Mouse (Mus musculus): ENCODE results near the gene Nos1ap.

Nos1ap gene

DNA sequence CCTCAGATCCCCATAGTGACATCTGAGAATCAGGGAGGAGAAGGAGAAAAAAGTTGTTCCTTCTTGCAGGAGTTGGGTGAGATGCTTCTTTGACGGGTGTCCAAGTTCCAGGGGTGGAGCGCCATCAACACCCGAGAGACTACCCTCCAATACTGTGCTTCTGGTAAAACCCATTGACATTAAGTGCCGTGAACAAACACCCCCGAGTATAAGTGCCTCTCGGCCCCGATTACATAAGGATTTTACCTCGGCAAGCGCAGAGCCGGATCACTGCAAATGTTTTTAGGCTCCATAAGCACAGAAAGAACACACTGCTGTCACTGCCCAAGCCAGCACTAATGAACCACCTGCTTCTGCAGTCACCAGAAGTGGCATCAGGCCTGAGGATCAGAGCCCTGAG is 266.7 kb downstream of the Nos1ap start:
- TF ChIP-seq GATA4 (IDR thresholded peaks at IDR 0.05; ENCODE audit: insufficient replicate concordance, low read length): no peak

DNA sequence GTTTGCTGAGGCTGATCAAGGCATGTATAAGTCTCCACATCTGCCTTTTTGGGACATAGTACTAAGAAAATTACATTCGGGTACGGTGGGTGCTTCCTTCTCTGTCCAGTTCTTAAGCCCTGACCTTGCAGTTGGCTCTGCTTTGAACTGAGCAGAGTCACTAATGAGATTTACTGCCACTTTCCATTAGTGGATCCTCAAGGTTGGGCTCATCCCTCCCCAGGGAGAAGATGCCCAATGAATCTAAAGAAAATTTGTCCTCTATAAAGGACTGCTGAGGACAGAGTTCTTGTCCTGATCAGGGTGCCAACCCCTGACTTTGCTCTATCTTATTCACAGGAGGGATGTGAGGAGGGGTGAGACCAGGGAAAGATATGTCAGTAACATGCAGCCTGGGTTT is 267.6 kb downstream of the Nos1ap start:
- no peak for TF ChIP-seq GATA4 (IDR thresholded peaks at IDR 0.05; ENCODE audit: insufficient replicate concordance, low read length)

DNA sequence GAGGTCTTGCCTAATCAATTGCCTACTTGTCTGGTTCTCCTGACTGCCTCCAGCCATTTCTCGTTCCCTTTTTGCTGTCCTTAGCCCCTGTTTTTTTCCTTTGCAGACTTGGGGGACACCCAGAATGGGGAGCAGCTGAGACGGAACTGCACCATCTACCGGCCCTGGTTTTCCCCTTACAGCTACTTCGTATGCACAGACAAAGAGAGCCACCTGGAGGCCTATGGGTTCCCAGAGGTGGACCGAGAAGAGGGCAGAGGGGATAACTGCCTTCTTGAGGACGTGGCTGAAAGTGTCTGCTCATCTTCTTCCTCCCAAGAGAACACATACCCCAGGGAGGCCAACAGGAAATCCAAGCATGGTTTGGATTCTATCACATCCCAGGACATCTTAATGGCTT is 278.2 kb downstream of the Nos1ap start:
- TF ChIP-seq GATA4 (IDR thresholded peaks at IDR 0.05; ENCODE audit: insufficient replicate concordance, low read length): no peak

DNA sequence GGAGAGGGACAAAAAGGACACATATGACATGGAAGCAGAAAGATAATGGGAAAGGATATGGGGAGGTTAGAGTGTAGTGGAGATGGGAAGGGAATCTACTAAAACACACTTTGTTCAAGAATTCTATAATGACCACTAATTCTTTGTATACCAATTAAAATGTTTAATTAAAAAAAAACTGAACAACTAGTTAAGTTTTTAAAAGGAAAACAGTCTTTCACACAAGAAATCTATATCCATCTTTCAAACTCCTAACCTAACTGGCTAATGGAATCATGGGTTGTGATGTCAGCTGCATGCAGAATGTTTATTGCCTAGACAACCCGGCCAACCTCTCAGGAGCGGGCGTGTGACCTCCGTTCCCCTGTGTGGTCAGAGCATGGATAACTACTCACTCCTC is 281.2 kb downstream of the Nos1ap start, which contains the start of gene Spata46:
Gene Spata46, plus strand, starts transcription at position 301 of the 400 bp plus-strand sequence.
- no peak for TF ChIP-seq GATA4 (IDR thresholded peaks at IDR 0.05; ENCODE audit: insufficient replicate concordance, low read length)

DNA sequence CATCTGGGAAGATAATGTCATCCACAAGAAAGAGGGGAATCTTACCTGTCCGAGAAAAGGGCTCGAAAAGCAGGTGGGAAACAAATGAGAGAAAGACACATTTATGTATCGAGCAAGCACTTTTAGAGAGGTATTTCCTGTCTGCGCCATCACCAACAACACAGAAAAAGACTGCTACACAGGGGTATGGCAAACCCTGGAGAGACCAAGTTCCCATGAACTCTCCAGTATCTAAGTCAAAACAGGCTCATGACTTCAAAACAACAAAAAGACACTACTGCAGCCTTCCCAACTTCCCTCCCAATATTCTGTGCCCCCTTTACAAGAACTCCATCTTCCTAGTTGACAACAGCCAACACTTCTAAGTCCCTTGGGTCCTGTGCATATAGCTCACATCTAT is 283.4 kb downstream of the Nos1ap start, which contains the start of gene Gm7694:
Gene Gm7694, minus strand, starts transcription at position 101 of the 400 bp plus-strand sequence.
- no peak for TF ChIP-seq GATA4 (IDR thresholded peaks at IDR 0.05; ENCODE audit: insufficient replicate concordance, low read length)

DNA sequence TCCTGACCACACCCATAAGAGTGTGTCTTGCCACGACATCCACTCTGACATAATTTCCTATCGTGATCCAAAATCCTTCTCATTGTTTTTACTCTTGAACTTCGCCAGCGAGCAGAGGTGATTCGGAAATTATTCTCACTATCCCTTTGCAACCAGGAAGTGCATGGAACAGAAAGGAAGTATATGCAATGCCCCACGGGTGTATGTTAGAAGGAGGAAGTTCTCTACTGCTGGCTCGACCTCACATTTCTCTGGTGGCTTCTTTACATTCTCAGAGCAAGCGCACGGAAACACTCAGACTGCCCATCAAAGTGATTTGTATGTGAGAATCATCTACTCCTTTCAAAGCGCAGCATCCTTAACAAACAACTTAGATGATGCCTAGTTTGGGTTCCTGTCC is 284.7 kb downstream of the Nos1ap start:
- TF ChIP-seq GATA4 (IDR thresholded peaks at IDR 0.05; ENCODE audit: insufficient replicate concordance, low read length): no peak

DNA sequence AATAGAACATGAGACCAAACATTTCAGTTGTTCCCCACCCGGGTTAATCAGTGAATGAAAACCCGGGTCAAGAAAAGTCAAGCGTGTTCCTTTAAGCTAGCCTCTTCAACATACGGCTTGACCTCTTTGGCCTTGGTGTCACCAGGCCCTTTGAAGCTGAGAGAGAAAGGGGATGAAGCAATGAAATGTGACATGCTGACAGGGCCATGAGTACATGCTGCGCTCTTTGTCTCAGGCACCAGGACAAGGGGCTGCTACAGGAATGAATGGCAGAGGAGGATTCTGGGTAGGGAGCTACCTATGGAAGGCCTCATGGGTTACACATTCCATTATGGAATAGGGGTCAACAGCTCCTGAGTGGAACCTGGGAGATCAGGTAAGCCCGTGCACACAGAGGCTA is 286.6 kb downstream of the Nos1ap start:
- TF ChIP-seq GATA4 (IDR thresholded peaks at IDR 0.05; ENCODE audit: insufficient replicate concordance, low read length): no peak

DNA sequence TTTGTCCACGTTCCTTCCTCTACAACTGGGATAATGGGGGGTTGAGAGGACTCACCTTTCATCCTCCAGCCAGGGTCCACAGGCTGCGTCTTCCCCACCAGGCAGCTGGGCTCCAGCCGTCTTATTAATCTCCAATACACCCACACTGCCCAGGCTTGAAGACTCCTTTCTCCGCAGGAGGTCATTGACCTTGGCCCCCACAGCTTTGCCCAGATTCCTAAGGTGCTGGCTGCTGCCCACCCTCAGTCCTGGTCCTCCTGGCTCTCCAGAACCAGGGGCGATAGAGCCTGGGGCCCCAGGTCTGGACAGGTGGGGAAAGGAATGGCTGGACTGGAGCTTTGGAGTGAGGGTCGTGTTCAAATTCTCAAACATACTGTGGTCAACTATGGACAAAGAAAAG is 287.2 kb downstream of the Nos1ap start:
- TF ChIP-seq GATA4 (IDR thresholded peaks at IDR 0.05; ENCODE audit: insufficient replicate concordance, low read length): no peak

DNA sequence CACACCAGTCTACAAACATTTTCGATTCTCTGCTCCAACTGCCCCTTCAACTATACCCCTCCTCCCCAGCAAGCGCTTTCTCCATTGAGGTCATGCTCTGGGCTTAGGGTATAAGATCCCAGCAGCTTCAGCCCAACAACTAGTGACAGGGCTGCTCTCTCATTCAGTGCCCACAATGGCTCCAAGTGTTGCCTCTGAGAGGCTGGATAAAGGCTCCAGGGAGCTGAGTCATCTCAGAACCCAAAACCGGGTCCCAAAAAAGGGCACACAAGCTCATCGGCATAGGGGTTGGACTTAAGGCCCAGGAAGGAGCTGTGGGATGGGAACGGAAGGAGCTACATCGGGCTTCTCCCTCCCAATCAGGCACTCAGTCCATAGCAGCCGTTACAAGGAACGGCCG is 288.0 kb downstream of the Nos1ap start:
- no peak for TF ChIP-seq GATA4 (IDR thresholded peaks at IDR 0.05; ENCODE audit: insufficient replicate concordance, low read length)

DNA sequence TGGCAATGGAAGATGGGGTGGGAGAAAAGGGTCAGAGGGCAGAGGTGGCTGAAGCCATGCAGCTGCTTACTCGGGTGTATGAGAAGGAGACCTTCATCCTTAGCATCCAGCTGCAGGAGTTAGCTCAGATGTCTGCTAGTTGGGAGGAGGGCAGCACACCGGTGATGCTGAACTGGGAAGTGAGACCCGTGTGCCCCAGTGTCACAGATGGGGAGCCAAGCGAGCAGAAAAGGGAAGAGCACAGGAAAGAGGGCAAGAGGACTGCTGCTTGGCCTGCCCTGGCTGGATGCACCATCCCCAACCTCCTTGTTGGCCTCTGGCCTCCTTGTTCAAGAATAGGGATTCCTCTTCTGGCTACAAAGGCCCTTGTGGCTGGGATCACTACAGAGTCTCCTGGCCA is 290.2 kb downstream of the Nos1ap start:
- TF ChIP-seq GATA4 (IDR thresholded peaks at IDR 0.05; ENCODE audit: insufficient replicate concordance, low read length): no peak

DNA sequence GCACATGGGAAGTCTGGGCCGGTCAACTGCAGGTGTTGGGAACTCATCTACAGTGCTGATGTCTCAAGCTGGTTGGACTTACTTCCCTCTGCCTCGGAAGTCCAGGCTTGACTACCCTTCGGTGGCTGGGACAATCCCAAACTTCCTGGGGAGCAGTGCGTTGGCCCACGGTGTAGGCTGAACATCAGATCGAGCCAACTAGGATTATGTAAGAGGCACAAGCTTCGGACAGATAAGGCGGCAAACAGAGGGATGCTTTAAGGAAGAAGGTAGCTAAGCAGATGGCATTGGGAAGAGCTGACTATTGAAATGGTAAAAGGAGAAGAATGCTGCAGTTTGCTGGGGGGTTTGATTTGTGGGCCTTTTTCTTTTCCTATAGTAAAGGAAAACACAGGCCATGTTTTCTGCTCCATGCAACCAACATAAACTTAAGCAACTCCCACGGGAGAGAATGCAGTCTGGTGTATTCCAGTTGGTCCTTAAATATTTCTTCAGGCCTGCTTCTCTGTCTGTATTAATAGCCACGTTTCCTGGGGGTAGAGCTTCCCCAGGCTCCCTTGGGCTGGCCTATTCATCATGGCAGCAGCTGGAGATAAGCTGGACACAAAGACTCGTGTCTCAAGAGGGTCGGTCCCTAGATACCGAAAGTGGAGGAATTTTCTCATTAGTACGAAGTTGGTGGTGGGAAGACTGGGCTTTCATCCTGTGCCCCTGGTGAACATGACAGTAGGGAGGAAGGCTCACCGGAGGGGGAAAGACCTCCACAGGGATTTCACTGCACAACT is 294.7 kb downstream of the Nos1ap start:
- TF ChIP-seq GATA4 (IDR thresholded peaks at IDR 0.05; ENCODE audit: insufficient replicate concordance, low read length): no peak

DNA sequence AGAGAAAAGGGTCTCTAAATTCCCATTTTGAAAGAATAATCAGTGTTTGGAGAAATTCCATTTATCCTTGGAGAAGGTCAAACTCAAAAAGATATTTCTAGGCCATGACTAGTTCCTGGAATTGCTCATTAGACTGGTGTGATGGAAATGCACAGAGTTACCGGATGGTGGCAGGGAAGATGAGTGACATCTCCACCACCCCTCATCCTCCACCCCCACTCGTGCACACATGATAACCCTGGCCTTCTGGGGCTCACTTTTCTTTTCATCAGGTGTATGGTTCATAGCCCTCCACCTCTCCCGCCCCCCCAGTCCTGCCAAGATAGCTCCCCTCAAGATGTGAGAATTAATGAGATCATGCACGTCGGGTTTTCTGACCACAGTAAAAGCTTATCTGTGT is 296.4 kb downstream of the Nos1ap start:
- TF ChIP-seq GATA4 (IDR thresholded peaks at IDR 0.05; ENCODE audit: insufficient replicate concordance, low read length): no peak

DNA sequence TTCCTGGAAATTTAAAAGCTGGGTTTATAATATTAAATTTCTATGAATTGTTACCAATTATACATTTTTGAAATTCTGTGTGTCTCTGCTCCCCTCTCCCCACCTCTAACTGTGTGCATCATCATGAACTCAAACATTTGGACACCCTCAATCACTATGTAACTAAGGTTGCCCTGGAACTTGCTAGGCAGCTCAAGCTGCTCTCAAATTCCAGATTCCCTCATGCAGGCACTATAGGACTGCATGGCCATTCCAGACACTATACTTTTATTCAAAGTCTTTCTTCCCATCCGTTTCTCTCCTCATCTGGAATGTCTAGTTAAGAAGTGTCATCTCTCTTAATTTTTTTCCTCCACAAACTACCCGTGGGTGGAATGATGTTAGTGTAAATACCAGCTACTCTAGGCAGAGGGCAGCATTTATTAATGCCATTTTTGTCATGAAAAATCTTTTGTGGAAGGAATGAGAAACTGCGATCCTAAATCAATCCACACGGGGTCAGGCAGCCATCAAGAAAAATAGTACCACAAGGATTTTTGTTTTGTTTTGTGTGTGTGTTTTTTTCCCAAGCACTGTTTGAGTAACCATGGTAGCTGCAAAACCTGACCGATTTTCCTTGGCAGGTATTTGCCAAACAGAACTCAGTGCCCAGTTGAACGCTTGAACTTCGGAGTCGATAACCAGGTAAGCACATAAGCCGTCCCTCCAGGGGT is 297.3 kb downstream of the Nos1ap start:
- TF ChIP-seq GATA4 (IDR thresholded peaks at IDR 0.05; ENCODE audit: insufficient replicate concordance, low read length): no peak

DNA sequence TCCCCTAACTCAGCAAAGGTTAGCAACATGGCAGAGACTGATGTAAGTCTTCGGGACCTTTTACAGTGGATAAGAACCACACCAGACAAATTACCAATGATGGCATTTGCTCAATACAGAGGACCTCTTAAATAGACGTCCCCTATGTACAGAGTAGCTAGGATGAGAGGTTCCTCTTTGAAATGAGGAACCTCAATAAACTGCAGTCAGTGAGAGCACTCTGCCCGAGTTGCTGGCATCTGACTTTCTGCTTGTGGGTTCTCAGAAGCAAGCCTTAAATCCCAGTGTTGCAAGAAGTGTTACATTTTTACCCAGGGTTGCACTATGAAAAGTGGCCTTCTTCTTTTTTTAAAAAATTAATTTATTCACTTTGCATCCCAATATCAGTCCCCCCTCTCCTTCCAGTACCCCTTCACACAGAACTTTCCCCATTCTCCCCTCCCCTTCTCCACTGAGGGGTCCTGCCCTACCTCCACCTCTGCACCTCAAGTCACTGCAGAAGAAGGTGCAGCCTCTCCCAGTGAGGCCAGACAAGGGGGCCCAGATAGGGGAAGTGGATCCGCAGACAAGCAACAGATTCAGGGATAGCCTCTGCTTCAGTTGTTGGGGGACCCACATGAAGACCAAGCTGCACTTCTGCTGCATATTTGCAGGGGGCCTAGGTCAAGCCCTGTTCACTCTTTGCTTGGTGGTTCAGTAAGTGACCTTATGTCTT is 307.1 kb downstream of the Nos1ap start:
- no peak for TF ChIP-seq GATA4 (IDR thresholded peaks at IDR 0.05; ENCODE audit: insufficient replicate concordance, low read length)

DNA sequence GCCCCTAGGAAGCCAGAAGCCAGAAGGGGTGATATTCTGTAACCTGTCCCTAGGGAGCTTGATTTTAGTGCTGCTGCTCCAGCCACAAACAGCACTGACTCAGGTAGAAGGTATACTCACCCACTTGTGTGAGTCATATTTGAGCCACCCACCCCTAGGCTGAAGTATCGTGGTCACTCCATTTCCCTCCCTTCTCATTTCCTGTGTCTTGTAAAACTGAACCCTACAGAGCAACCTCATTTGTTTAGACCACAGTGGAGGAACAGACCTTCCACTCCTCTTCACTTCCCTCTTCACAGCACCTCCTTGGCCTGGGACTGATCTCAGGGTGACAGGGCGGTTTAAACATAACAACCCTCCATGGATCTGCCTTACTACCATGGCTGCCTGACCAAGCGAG is 312.6 kb downstream of the Nos1ap start, which contains the start of gene Sh2d1b1:
Gene Sh2d1b1, plus strand, starts transcription at position 305 of the 400 bp plus-strand sequence.
- TF ChIP-seq GATA4 (IDR thresholded peaks at IDR 0.05; ENCODE audit: insufficient replicate concordance, low read length): no peak

DNA sequence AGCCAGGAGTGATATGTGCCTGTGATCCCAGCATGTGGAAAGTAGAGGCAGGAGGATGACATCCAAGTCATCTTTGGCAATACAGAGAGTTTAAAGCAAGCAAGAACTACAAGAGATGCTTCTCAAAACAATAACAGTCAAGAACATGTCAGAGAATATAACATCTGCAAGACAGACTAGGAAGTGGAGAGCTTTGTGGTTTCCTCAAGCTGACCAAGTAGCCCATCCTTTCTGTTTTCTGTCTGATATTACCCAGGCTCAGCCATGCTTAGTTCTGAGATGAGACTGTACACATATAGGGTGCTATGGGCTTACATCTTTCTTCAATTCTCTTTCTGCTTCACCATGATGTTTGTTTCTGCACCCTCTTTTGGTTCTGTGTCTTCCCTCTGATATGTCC is 316.4 kb downstream of the Nos1ap start:
- no peak for TF ChIP-seq GATA4 (IDR thresholded peaks at IDR 0.05; ENCODE audit: insufficient replicate concordance, low read length)
